Mouse (Mus musculus) layer of hippocampus, postnatal 14 days (tissue): ENCODE data around the gene Mpped2. TPM values are rescaled to one million over a fixed set of nuclear protein-coding genes. Genes with fewer than 3 reads are reported as not detected.

Experiments
- DNase-seq, 2 experiments: peaks; one replicate each; pipeline ENCODE4 v3.0.0; 2021 to 2022; ENCODE audit warnings: low spot score in 2 of 2, mixed read lengths in 1 of 2
- total RNA-seq, 2 experiments: library from RNA; stranded (reverse); gene quantifications; 2 replicates each; pipeline ENCODE4 v1.2.3; 2021

Gene Mpped2
- total RNA-seq, 2 experiments from 2014 or later = 39.9 to 40.3 TPM

DNA sequence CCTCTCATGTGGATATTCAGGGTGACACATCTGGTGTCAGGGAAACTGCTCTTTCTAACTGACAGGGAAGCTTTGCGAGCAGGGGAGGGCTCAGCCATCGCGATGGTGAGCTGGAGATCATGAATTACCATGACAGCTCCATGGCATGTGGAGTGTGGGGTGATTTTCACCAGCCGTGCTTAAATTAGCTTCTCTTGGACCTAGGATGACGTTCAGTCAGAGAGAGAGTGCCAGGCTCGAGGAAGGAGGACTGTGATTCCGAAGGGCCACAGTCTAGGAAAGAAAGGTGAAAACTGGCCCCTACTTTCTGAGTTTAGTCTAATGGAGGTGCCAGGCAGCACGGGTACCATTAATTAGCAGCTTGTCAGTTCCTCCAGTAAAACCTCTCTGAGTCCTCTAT is 161.7 kb downstream of the Mpped2 start:
- DNase-seq = no peak

DNA sequence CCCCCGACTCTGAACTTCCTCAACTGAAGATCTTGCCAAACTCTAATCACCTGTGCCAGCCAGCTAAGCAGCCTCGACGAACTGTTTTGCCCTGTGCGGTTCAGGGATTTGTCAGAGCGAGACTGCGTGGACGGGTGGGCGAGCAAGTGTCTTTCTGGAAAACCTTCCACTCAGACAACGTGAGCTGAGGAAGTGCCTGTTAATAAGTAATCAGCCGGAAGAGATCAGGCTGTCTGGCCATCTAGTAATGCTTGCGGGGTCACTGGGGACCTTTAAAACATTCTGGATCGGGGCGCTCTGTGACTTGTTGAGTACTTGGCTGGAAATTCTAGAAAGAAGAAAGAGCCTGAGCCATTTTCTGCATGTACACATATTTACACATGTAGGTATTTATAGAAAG is 162.1 kb downstream of the Mpped2 start:
- no peak for DNase-seq

DNA sequence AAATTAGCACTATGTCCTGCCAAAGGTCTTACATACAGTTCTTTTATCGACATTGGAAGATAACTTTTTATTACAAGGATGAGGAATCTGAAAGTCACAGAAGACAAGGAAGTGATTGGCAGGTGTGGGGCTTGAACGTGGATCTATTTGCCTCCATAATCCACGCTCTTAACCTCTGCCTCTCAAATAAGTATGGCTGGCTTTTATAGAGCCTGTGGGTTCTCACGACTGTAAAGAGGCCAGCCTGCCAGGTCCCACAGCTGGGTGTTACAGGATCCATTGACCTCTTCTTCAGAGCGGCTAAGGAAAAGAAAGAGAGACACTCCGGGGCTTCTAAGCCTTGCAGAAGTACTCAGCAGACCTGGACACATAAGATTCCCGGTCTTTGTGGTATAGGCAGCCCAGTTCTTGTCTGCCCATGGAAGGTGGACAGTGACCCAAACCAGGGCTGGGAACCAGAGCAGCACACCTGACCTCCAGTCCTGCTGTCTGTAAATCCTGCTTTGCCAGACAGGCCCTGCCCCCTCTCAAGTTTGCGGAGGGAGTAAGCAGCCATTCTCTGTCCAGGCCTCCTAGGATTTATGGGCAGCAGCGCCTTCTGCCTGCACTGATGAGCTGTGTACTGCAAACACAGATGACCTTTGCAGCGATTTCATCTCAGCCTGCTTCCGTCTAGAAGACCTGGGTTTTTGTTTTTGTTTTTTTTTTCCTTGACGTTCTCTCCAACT is 162.7 kb downstream of the Mpped2 start:
- no peak for DNase-seq

DNA sequence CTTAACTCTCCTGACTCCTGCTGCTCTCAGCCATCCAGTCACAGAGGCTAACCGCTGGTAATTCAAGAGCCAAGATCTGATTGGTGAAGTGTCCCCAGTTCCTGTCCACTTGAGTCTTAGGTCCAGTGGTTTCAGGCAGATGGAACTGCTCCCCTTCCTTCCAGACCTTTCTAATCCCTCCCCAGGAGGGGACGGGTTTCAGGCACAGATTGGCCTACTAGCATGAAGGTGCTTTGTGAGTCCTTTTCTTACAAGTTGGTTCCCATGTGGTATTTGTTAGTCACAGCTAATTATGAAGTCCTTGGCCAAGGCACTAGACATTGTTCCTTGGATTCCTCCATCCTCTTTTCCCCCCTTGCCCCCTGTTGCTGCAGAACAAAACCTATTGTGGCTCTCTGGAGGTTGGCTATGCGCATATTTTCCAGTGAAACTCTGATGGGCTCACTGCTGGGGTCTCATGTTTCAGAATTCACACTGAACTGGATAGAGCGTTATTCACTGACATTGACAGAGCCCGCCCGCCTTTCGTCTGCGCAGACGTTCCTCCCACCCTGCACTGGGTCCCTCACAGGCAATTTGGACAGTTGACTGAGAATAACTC is 163.4 kb downstream of the Mpped2 start:
- DNase-seq = no peak

DNA sequence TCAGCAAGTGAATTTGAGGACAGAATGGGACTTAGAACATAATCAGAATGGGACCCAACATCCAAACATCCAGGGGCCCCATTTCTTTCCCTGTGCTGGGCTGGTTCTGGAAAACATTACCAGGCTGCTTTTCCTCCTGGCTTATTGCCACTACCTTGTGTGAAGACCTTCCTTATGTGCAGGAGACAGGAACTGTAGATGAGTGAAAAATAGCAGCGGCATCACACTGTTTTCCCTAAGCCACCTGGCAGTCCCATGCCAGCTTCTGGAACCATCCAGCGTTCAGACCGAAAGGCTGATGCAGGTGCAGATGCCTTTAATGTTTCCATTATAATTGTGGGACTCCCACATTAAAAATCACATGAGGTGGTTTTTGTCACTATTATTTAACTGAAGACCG is 164.2 kb downstream of the Mpped2 start:
- DNase-seq = no peak

DNA sequence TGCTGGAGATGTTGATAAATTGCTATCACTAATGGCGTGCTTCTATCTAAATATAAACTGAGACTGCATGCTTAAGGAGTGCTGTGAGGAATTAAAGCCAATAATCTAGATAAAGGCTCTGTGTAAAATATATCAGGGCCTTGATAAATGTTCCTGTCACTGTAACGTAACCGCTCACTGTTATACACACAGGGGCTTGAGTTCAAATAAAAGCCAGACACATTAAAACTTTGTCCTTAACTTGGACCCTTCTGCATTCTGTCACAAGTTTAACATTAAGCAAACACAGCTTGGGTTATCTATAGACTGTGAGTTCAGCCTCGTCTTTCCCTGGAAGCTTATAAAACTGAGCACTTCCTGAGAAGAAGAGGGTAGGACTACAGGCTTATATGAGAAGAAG is 164.6 kb downstream of the Mpped2 start:
- DNase-seq = no peak

DNA sequence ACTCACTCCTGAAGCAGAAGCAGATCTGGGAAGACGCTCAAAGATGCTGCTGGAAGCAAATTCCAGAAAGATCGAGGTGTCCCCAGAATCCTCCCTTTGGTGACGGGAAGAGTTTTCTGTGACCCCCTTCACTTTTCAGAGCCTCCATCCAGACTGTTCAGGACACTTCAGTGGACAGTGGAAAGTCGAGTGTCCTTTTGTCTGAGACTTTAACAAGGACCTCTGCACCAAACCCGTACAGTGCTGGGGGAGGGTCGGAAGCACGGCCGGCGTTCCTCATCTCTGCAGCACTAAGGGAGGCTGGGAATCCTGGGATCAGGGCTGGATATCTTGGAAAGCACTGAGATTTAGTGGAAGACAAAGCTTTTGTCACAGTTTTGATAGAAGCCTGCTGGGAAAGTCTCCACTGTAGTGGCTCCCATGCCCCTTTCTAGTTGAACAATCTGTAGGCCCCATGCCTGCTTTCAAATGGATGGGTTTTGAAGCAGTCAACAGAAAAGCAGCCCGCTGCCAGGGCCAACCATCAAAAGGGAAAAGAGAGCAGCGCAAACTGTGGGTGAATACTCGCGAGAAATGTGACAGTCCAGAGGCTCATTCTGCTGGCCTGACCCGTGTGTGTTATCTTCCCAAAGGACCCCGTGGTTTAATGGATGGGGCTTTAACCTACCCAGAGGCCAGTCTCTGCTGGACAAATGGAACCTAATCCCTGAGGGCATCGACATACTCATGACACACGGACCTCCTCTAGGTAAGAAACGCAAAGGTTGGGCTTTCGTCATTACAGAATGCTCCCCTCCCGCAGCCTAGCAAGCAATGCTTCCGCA is 168.0 kb downstream of the Mpped2 start:
- no peak for DNase-seq

DNA sequence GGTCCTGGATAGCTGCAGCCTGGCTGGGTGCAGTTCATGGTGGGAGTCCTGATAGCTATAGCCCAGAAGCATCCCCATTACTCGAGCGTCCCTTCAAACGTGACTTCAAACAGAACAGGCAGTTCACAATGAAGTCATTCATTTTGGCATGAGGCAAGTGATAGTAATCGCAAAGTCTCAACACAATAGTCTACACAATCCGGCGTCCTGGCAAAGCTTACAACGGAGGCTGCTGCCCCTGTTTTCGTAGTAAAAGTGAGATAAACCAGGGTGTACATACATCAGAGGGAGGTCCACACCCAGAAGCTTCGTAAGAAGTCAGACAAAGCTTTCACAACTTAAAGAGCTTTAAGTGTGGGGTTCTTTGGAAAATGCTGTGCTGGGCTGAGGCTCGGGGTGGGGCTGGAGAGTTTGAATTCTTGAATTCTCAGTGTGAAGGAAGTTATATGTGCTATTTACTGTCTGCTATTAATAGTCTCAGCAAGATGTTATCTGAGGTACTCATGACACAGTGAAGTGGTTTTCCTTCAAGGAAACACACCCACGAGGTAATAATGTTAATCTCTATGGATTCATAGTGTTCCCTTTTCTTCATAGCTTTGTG is 170.1 kb downstream of the Mpped2 start:
- DNase-seq = no peak

DNA sequence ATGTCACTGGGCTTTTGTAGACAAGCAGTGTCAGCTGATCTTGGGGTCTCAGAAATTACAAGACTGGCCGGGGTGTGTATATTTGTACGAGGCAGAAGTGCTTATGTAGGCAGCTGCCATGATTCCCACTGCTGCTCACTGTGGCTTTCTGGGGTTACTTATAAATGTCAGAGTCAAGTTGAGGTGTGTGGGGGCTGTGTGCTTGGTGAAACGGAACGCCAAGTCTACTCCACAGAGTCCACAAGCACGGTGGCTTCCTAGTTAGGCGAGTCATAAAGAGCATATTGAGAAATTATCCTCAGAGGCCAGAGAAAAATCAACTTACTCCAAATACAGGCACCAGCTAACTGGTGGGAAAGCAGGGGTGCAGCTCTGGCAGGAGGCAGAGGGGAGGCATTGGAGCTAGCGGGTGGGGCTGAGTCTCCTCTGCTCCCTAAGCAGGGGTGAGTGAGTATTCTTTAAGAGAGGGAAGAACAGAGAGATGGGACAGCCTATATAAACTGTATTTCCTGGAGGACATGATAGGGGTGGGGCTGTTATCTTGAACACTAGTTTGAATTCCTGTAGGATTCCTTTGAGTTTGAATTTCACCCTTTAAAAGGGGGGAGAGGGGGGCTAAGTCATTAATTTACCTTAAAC is 172.2 kb downstream of the Mpped2 start:
- DNase-seq = no peak

DNA sequence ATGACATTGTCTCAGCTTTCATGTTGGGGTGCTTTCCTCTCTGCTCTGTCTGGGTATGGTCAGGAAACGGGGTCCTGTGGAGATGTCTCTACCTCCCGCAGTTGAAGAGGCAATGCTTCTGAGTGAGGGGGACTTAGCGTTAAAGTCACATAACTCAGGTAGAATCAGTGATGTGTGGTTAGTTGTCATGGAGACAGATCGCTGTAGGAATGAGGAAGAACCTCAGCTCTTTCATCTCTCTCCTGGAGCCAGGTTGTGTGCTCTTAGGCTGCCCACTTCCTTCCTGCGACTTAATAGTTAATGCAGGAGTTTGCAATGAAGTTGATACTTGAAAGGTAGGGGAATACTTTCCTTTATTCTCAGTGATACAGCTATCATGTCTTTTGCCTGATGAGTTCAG is 173.2 kb downstream of the Mpped2 start:
- DNase-seq = no peak

DNA sequence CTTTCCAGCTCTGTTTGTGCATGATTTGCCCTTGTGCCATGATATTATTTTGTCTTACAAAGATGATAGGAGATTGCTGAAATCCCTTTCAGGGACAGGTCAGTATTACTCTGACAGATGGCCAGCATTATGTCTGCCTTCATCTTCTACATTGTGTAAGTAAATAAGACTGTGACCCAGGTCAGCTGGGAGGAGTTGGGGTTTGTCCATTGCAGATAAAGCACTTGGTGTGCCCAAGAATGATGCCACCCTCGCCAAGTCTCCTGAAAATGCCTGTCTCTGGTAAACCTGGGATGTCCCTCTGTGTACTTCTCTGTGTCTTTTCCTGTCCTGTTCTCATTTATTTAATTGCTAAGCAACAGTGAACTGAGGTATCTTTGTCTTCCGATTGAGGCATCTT is 177.8 kb downstream of the Mpped2 start:
- DNase-seq = no peak

DNA sequence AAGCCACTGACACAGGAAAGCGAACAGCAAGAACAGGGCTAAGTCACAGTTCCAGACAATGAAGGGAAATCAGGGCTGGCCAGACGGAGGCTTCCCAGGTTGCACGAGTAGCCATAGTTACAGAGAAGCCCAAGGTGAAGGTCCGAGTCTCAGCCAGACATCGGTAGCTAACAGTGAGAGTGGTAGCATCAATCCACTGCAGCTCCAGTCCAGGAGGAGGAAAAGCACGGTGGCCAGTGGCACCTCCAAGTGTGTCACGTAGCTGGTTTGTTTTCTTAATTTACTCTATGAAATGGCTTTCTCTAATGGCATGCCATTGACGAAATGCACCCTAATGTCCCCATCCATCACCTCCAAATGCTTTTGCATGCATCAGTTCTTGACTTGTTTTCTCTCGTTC is 180.1 kb downstream of the Mpped2 start:
- DNase-seq = no peak

DNA sequence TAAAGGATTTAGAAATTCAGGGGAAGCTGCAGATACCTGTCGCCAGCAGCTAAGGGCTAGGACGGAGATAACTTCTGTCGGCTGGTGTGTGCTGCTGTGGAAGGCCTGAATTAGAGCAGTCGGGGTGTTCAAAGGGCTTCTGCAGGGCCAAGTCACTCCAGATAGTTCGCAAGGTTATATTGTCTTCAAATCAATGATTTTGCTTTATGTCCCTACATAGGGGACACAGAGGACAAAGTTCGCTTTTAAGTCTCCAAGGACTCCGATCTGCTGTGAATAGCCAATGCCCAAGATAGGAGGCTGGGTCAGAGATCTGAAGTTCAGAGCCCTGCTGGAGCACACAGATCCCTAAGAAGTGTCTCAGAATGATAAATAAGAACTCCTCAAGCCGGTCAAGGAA is 190.3 kb downstream of the Mpped2 start:
- no peak for DNase-seq

DNA sequence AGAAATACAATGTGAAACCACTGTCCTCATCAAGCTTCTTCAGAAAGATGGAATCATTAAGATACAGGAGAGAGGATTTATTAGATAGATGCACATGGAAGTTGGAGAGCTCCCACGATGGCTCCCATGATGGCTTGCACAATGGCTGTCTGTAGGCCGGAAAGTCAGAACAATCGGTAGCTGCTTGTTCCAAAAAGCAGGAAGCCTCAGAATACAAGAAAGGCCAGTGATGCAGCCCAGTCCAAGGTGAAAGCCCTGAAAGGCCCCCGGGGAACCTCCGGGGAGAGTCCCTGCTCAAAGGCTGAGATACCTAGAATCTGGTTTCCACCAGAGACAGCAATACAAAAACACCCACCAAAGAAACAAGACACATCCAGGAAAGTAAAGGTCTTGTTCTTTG is 195.1 kb downstream of the Mpped2 start:
- DNase-seq = no peak

DNA sequence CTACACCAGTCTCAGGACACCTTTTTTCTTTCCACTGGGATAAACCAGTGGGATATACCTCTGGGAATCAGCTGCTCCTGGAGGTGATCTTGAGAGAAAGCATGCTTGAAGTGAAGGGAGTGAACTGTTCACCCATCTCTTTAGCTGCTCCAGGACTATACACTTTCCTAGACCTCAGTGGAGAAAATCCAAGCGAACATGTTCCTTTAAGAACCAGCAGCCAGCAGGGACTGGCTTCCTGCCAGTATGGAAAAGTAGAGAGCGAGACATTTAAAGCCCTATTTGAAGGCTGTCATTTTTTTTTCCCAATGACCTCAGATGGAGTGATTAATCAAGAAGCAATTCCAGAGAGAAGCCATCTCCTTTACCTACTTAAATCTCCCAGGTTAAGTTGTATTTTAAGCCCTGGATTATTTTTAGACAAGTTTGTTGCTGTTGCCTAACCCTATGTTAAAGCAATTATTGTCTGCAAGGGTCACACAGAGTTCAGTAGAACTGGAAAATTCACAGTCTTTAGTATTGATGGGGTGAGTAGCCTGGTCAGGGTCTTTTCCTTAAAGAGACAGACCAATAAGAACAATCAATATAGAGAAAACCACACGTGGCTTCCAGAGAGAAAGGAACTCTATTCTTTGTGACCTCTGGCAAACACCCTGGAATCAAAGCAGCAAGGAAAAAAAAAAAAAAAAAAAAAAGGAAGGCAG is 196.4 kb downstream of the Mpped2 start:
- peak in 1 of 2 experiments; percentile 42 for DNase-seq

DNA sequence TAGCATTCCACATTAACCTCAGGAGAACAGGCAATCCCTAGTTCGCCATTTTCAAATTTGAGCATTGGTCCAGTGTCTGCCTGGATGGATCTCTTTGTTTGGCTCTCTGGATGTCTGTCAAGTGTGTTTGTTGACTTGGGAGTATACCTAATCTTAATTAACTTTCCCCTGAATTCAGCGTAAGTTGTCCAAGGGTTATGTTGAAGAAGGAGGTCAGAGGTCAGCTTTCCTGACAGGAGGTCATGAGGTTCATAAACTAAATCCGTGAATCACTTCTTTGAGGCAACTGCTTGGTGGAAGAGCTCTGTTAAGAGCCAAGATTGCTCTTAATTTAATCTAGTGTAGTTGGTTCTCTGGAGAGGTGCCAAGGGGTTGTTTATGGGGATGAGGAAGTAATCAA is 200.3 kb downstream of the Mpped2 start:
- no peak for DNase-seq

DNA sequence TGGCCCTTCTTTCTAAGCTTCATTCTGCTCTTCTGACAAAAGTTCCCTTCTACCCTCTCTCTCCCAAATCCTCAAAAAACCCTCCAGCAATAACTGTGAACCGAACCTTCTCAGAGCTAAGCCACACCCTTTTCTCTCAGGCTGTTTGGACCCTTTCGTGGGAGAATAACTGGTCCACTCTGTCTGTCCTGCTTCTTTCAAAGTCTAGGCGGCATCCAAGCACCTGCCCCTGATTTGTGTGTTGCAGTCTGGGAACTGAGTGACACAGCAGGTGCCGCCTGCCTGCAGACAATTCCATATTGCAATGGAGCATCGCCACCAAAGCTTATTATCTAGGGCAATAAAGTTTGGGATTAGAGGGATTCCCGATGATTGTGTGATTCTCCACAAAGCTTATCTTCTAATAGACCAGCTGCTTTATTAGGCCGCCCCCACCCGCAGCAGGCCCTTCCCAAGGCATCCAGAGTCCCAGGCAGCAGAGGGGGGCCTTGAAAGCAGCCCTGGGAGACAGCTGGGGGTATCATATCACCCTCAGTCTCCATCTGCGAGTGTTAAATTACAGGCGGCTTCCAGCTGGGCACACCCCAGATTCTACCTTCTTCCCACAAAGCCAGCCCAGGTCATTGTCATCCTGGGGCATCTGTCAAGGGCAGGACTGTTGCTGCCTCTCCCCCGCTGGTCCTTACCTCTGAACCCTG is 202.4 kb downstream of the Mpped2 start:
- peak; percentile 17 for DNase-seq

DNA sequence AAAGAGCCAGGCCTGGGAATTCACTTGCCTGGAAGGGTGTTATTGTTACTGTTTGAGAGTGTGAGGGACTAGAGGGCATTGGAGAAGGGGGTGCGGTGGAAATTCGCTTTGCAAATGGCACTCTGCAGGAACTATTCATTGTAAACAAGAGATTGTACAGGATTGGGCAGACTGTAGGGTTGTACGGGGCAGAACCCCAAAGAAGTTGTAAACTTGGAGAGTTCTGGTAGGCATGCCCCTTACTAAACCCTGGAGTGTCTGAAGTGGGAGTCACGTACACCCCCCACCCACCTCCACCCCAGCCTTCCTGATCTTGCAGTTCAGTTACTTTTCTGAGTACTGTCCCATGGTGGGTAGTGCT is 202.9 kb downstream of the Mpped2 start:
- DNase-seq = no peak

DNA sequence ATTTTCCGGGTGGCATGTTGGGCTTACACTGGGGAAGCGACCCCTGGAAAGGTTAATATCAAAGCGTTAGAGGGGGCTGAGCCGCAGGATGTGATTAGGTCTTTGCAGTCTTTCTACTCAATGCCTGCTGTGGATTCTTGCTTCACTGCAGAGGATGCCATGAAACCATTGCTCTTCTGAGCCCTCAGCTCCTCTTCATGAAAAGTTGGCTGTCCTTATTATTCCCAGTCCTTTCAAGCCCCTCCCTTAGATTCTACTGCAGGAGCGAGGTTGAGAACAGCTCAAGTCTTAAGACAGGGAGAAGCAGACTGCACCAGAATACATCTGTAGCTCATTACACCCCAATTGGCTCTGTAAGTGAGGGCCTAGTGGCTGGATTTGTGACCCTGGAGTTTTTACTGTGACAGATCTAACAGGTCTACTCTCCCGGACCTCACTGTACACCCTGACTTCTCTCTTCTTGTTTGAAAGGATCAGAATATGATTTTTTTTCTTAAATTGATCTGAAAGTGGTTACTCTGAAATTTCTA is 218.9 kb downstream of the Mpped2 start:
- no peak for DNase-seq
